ENCODE assay signal across 33 mouse cellular contexts in genomic region chr1:54835661-54836205, GRCm38 (mm10).
DNase-seq lines count a peak whose midpoint lies in the region; ATAC-seq lines count a peak whose summit lies in the region.
"Had no signal": no experiment of that assay in that cellular context is flagged by ENCODE, and none has a peak within 500 bp of the region (broad histone marks: within the 10 kb centered on the region; RNA-seq: fewer than 3 reads in every experiment).

No protein-coding gene starts in this region.

- no peak overlapping the region for H3K9ac ChIP-seq in forebrain, embryonic 11.5 days (ENCODE audit: low read length)
- no peak overlapping the region for H3K9ac ChIP-seq in forebrain, embryonic 15.5 days (replicated peaks)
- H3K9ac ChIP-seq: embryonic facial prominence, embryonic 12.5 days; forebrain, postnatal 0 days; heart, embryonic 15.5 days; intestine, embryonic 15.5 days; limb, embryonic 12.5 days; liver, embryonic 14.5 days; midbrain, embryonic 15.5 days; neural tube, embryonic 15.5 days had no signal

- H3K27me3 ChIP-seq in forebrain, embryonic 11.5 days (ENCODE audit: control insufficient read depth, insufficient read depth, low read length), result no peaks in the 10 kb centered on the region
- no peaks in the 10 kb centered on the region for H3K27me3 ChIP-seq in forebrain, embryonic 15.5 days
- H3K27me3 ChIP-seq: embryonic facial prominence, embryonic 12.5 days; heart, embryonic 15.5 days; intestine, embryonic 15.5 days; limb, embryonic 12.5 days; midbrain, embryonic 15.5 days; neural tube, embryonic 15.5 days had no signal

- ATAC-seq in forebrain, embryonic 11.5 days (replicated peaks; ENCODE audit: low FRiP score), result no peak
- ATAC-seq in forebrain, embryonic 15.5 days (replicated peaks), result no peak
- ATAC-seq: activated CD4-positive, CD25-positive, alpha-beta regulatory T cell, adult 4 months; CD4-positive, CD25-positive, alpha-beta regulatory T cell, adult 4 months; forebrain, postnatal 0 days; hindbrain, embryonic 16.5 days; intestine, embryonic 15.5 days; midbrain, embryonic 15.5 days had no signal

- no peak overlapping the region for H3K4me2 ChIP-seq in forebrain, embryonic 11.5 days (ENCODE audit: low read depth, low read length, severe bottlenecking)
- H3K4me2 ChIP-seq in forebrain, embryonic 15.5 days (replicated peaks), result no peak overlapping the region
- H3K4me2 ChIP-seq: embryonic facial prominence, embryonic 12.5 days; heart, embryonic 15.5 days; intestine, embryonic 15.5 days; limb, embryonic 12.5 days; midbrain, embryonic 15.5 days; neural tube, embryonic 15.5 days had no signal

- no peak overlapping the region for H3K4me3 ChIP-seq in forebrain, embryonic 11.5 days (ENCODE audit: low read depth, low read length)
- no peak overlapping the region for H3K4me3 ChIP-seq in forebrain, embryonic 15.5 days
- H3K4me3 ChIP-seq: embryonic facial prominence, embryonic 12.5 days; forebrain, embryonic 10.5 days; heart, embryonic 10.5 days; heart, embryonic 15.5 days; intestine, embryonic 15.5 days; limb, embryonic 12.5 days; midbrain, embryonic 15.5 days; neural tube, embryonic 15.5 days had no signal

- H3K9me3 ChIP-seq in forebrain, embryonic 11.5 days (ENCODE audit: control insufficient read depth, low read length), result no peaks in the 10 kb centered on the region
- no peaks in the 10 kb centered on the region for H3K9me3 ChIP-seq in forebrain, embryonic 15.5 days
- H3K9me3 ChIP-seq: embryonic facial prominence, embryonic 12.5 days; forebrain, embryonic 10.5 days; heart, embryonic 10.5 days; heart, embryonic 15.5 days; intestine, embryonic 15.5 days; limb, embryonic 12.5 days; midbrain, embryonic 15.5 days; neural tube, embryonic 15.5 days had no signal

- no peaks in the 10 kb centered on the region for H3K4me1 ChIP-seq in forebrain, embryonic 11.5 days (replicated peaks; ENCODE audit: control insufficient read depth, insufficient read depth, low read length)
- peaks cover 5% of the 10 kb centered on the region; the same call in 1 of the 2 replicates for H3K4me1 ChIP-seq in forebrain, embryonic 15.5 days
- H3K4me1 ChIP-seq: forebrain, embryonic 10.5 days; midbrain, embryonic 15.5 days; neural tube, embryonic 15.5 days had no signal

- peak; percentile 30 for DNase-seq in forebrain, embryonic 11.5 days (ENCODE audit: low spot score)
- DNase-seq in 3T3-L1 (ENCODE audit: low read depth, low spot score), result peak; percentile 23
- DNase-seq in adipocyte (ENCODE audit: low spot score), result peak; percentile 11
- DNase-seq in induced T-regulatory cell, adult 2 months (ENCODE audit: low read depth), result peak; percentile 35
- DNase-seq in embryo, embryonic 9.5 days (ENCODE audit: extremely low spot score), result no peak
- no peak for DNase-seq in adrenal gland, postnatal 14 days
- no peak for DNase-seq in left cerebral cortex, postnatal 4 days
- DNase-seq: adrenal gland, adult 8-10 months; cerebellum, adult 18-20 months; cerebellum, postnatal 10 days; forebrain, postnatal 0 days; kidney, adult 2 months; kidney, postnatal 4 days; layer of hippocampus, postnatal 36 days; lung, postnatal 4 days; right cerebral cortex, adult 18-20 months; spleen, adult 18-20 months; thymus, adult 18-20 months; thymus, postnatal 25 days had no signal

- no peaks in the 10 kb centered on the region for H3K36me3 ChIP-seq in forebrain, embryonic 11.5 days (ENCODE audit: control insufficient read depth, insufficient read depth, low read length)
- H3K36me3 ChIP-seq in forebrain, embryonic 15.5 days, result no peaks in the 10 kb centered on the region
- H3K36me3 ChIP-seq: embryonic facial prominence, embryonic 12.5 days; forebrain, embryonic 10.5 days; heart, embryonic 10.5 days; heart, embryonic 15.5 days; intestine, embryonic 15.5 days; limb, embryonic 12.5 days; midbrain, embryonic 15.5 days; neural tube, embryonic 15.5 days had no signal

- no peak overlapping the region for H3K27ac ChIP-seq in forebrain, embryonic 11.5 days (ENCODE audit: low read depth, low read length)
- H3K27ac ChIP-seq in forebrain, embryonic 15.5 days (replicated peaks), result no peak overlapping the region
- H3K27ac ChIP-seq: embryonic facial prominence, embryonic 12.5 days; forebrain, embryonic 10.5 days; heart, embryonic 10.5 days; heart, embryonic 15.5 days; intestine, embryonic 15.5 days; kidney, postnatal 0 days; limb, embryonic 12.5 days; liver, embryonic 14.5 days; midbrain, embryonic 15.5 days; neural tube, embryonic 15.5 days had no signal

- 92% methylated on average over 6 of the region's 6 CpGs for WGBS in forebrain, embryonic 11.5 days
- WGBS in forebrain, embryonic 15.5 days, result 89% methylated on average over 6 of the region's 6 CpGs

- intact Hi-C loops in left cerebral cortex, postnatal 4 days (cut with DNase I), result loop anchor here (5.0 kb wide), 1 partner anchor 92 kb away; the partner anchor contains the start of gene Ankrd44

Comparison
In these comparisons a context has a peak if more than half of its experiments do, and no peak if none do; other contexts are left out.
1. DNase-seq: peak in forebrain, embryonic 11.5 days (single experiment), 3T3-L1 (single experiment), adipocyte (single experiment) and induced T-regulatory cell, adult 2 months (single experiment); none in embryo, embryonic 9.5 days (single experiment), adrenal gland, postnatal 14 days (single experiment) and left cerebral cortex, postnatal 4 days (single experiment).